Mouse (Mus musculus) heart, postnatal 0 days (tissue): ENCODE data around the gene St6galnac3.

Source experiments
- CTCF ChIP-seq: IDR thresholded peaks from 2 replicates; pipeline ENCODE4 v1.5.1; 2016; ENCODE audit warnings: antibody characterized with exemption, control low read depth, low read depth
- EP300 ChIP-seq: IDR thresholded peaks from 2 replicates; pipeline ENCODE4 v1.6.1; 2016; ENCODE audit warnings: antibody characterized with exemption, low read depth

- TF ChIP-seq CTCF (no peak), EP300 (no peak)
Observed at GRCm38 (mm10) chr3:153339940-153340339, 385.0 kb downstream of the St6galnac3 start.
